Mouse (Mus musculus) urinary bladder, adult 18-20 months (tissue): Measurements from ENCODE around the gene St14.

ENCODE experiments used
- DNase-seq, 2 experiments: peaks; one replicate each; pipeline ENCODE4 v3.0.0; 2022; ENCODE audit warnings: low spot score in 2 of 2, mixed read lengths in 2 of 2

St14 gene

GRCm38 (mm10) chr9:31122464-31123030, 9.1 kb downstream of the St14 start:
- DNase-seq: no peak

- no peak for DNase-seq
Observed at GRCm38 (mm10) chr9:31120533-31120915, 11.1 kb downstream of the St14 start.

- DNase-seq: no peak
Observed at GRCm38 (mm10) chr9:31119882-31120532, 11.6 kb downstream of the St14 start.

- no peak for DNase-seq
Observed at GRCm38 (mm10) chr9:31119405-31119804, 12.2 kb downstream of the St14 start.

GRCm38 (mm10) chr9:31118520-31119298, 12.9 kb downstream of the St14 start:
- DNase-seq: no peak

GRCm38 (mm10) chr9:31117488-31117887, 14.2 kb downstream of the St14 start:
- DNase-seq: no peak

GRCm38 (mm10) chr9:31117088-31117487, 14.6 kb downstream of the St14 start:
- DNase-seq: no peak

- DNase-seq: no peak
Observed at GRCm38 (mm10) chr9:31115586-31115985, 16.1 kb downstream of the St14 start.

GRCm38 (mm10) chr9:31108464-31108863, 23.2 kb downstream of the St14 start:
- DNase-seq: no peak

- no peak for DNase-seq
Observed at GRCm38 (mm10) chr9:31098118-31098517, 33.5 kb downstream of the St14 start.

GRCm38 (mm10) chr9:31097088-31098082, 34.3 kb downstream of the St14 start:
- DNase-seq: no peak

- no peak for DNase-seq
Observed at GRCm38 (mm10) chr9:31092833-31093195, 38.8 kb downstream of the St14 start.

- DNase-seq: no peak
Observed at GRCm38 (mm10) chr9:31092111-31092832, 39.4 kb downstream of the St14 start.

- DNase-seq: no peak
Observed at GRCm38 (mm10) chr9:31091162-31091581, 40.5 kb downstream of the St14 start.

- no peak for DNase-seq
Observed at GRCm38 (mm10) chr9:31090081-31091023, 41.3 kb downstream of the St14 start.

GRCm38 (mm10) chr9:31089541-31089940, 42.1 kb downstream of the St14 start:
- no peak for DNase-seq

- DNase-seq: no peak
Observed at GRCm38 (mm10) chr9:31088883-31089282, 42.8 kb downstream of the St14 start.

GRCm38 (mm10) chr9:31088116-31088515, 43.5 kb downstream of the St14 start:
- no peak for DNase-seq

- DNase-seq: no peak
Observed at GRCm38 (mm10) chr9:31087466-31087865, 44.2 kb downstream of the St14 start.

- DNase-seq: no peak
Observed at GRCm38 (mm10) chr9:31086754-31087145, 44.9 kb downstream of the St14 start.
